Mouse (Mus musculus): ENCODE data around the gene Mknk1. TPM values are rescaled to one million over a fixed set of nuclear protein-coding genes. Genes with fewer than 3 reads are reported as not detected.
A peak's percentile ranks its signal among the peaks of the same experiment; 100 is the strongest.

Mknk1 gene
- total RNA-seq (2021) = 10 to 100 TPM; 33.1 to 38.6 TPM

- intact Hi-C loops (cut with DNase I) = no loop called here
Measured at GRCm38 (mm10) chr4:115838696-115839641, at the start of gene Mknk1. Mknk1 (plus strand) TSS chr4:115839198.

DNA sequence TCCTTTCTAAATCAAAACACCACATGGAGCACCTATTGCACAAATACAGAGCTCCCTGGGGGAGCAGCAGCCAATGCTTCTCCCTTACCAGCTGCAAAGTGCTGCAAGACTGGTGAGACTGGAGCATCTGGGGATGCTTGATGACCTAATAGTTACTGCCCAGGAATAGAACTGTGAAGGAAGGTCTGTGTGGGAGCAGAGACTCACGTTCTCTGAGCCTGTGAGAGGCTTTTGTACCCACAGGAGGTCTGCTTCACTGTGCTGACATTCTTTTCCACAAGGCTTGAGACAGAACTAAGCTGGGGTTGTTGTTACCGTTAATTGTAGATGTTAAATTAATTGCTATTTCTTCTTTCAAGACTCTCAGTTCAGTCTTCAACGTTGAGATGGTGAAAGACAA lies 48.1 kb upstream of the Mknk1 start:
- intact Hi-C loops (cut with DNase I) = no loop called here
- DNase-seq (ENCODE audit: low spot score in 2 of 2) = peak; percentile 20 to 25

More at GRCm38 (mm10) chr4:115838696-115839641, at the start of gene Mknk1:
- peak; percentile 91 to 96 for DNase-seq (ENCODE audit: low spot score in 2 of 2)

- no peak for DNase-seq (ENCODE audit: low spot score in 2 of 2)
Measured at GRCm38 (mm10) chr4:115795360-115795759, 43.6 kb upstream of the Mknk1 start.

GRCm38 (mm10) chr4:115799981-115800380 lies 39.0 kb upstream of the Mknk1 start:
- intact Hi-C loops (cut with DNase I) = no loop called here
- DNase-seq (ENCODE audit: low spot score in 2 of 2) = no peak

More at GRCm38 (mm10) chr4:115795360-115795759, 43.6 kb upstream of the Mknk1 start:
- intact Hi-C loops (cut with DNase I) = no loop called here

GRCm38 (mm10) chr4:115812326-115812725 lies 26.7 kb upstream of the Mknk1 start:
- intact Hi-C loops (cut with DNase I) = no loop called here
- no peak for DNase-seq (ENCODE audit: low spot score in 2 of 2)

- DNase-seq (ENCODE audit: low spot score in 2 of 2) = no peak
- intact Hi-C loops (cut with DNase I) = no loop called here
Measured at GRCm38 (mm10) chr4:115815606-115816005, 23.4 kb upstream of the Mknk1 start.

- DNase-seq (ENCODE audit: low spot score in 2 of 2) = no peak
- intact Hi-C loops (cut with DNase I) = no loop called here
Measured at GRCm38 (mm10) chr4:115820199-115820598, 18.8 kb upstream of the Mknk1 start.

DNA sequence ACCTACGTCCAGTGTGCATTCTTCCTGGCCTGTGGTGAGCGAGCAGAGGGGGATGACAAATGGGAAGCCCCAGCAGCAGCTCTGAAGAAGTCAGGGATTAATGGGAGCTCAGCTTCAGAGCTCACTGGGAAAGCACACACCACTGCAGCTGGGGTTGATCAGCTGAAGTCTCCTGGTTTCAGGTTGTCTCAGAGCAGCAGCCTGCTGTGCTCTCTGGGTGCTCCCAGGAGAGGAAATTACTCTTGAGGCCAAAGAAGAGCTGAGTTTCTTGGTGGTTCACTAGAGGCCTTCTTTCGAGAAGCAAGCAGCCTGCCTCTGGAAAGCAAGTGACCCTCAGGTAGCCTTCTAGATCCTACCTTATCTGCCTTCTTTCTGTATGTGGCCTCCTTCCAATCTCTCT lies 18.1 kb upstream of the Mknk1 start:
- no peak for DNase-seq (ENCODE audit: low spot score in 2 of 2)
- intact Hi-C loops (cut with DNase I) = no loop called here

GRCm38 (mm10) chr4:115821431-115821830 lies 17.6 kb upstream of the Mknk1 start:
- no peak for DNase-seq (ENCODE audit: low spot score in 2 of 2)
- intact Hi-C loops (cut with DNase I) = no loop called here

DNA sequence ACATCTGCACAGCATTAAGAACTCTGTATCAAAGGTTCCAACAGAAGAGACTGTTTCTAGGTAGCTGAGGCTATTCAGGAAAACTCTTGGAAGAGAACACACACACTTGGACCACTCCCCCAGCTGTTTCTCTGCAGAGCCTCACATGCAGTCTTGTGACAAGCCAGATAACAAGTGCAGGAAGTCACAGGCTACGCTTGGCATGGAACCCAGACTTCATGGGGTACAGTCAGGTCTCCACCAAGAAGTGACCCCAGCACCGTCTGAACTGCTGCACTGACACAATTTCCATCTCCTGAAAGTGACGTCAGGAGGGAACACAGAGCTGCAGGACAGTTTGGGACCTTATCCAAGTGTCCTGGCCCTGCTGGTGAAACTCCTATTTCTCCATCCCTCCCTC lies 17.1 kb upstream of the Mknk1 start:
- intact Hi-C loops (cut with DNase I) = no loop called here
- no peak for DNase-seq (ENCODE audit: low spot score in 2 of 2)

DNA sequence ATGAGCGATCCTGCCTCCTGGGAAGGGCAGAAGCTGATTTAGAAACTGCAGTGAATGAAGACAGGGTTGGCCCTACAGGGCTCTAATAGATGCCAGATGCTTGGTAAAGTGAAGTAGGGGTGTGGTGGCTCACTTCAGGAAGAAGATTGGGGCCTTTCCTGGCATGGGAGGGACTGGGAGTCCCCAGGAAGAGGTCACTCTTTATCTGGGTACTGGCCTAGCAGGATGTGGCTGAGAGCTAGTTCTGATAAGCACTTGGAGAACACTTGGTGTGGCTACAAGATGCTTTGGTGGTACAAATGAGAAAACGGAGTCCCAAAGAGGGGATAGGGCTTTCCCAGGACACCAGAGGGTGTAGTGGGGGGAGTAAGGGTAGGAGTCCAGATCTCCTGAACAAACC lies 14.8 kb upstream of the Mknk1 start:
- DNase-seq (ENCODE audit: low spot score in 2 of 2) = no peak

DNA sequence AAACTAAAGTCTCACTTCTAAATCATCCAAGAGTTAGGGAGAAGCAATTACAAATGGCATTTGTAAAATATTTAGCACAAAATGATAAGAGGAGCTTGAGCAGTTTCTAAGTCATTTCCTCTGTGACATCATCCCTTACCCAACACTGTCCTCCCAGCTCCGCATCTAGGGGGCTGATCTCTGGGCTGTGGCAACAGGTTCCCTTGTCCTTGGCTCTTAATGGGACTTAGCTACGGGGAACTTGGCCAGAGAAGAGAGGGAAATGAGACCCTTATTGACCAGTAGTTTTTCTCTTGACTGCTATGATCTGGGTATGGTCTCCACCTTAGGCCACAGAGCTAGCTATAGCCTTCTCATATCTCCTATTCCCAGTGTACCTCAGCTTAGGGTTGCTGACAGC lies 13.7 kb upstream of the Mknk1 start:
- intact Hi-C loops (cut with DNase I) = no loop called here
- no peak for DNase-seq (ENCODE audit: low spot score in 2 of 2)

More for the DNA sequence above, 14.8 kb upstream of the Mknk1 start:
- intact Hi-C loops (cut with DNase I) = no loop called here

- DNase-seq (ENCODE audit: low spot score in 2 of 2) = no peak
- intact Hi-C loops (cut with DNase I) = no loop called here
Measured at GRCm38 (mm10) chr4:115827066-115827465, 11.9 kb upstream of the Mknk1 start.

GRCm38 (mm10) chr4:115827535-115827887 lies 11.5 kb upstream of the Mknk1 start:
- intact Hi-C loops (cut with DNase I) = no loop called here
- no peak for DNase-seq (ENCODE audit: low spot score in 2 of 2)

DNA sequence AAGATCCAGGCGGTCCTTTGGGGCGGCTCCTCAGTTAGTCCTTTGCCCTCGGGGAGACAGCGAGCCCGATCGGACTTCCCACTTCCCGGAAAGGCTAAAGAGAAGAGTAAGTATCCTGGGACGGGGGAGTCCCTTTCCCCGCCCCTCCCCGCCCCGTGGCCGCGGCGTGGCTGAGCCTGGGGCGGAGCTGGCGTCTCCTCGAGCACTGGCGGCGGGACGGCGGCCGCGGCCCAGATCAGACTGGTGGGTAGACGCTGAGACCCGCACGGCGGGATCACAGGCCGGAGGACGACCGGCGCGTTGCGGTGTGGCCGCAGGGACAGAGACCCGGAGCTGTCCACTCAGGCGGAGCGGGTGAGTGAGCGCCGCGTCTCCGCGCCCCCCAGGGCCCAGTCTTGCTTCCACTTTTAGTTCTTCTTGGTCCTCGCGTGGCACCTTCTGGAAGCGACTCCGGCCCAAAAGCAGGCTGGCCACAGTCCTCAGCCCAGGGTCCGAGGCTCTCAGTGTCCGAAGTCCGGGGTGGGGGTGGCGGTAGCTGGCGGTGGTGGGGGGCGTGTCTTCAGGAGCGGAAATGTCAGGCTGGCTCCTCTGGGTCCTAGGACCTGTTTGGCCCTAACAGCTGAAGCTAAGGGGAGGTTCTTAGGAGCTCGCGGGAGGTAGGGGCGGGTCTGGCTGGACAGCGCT lies 11.0 kb upstream of the Mknk1 start, which contains the start of gene Mob3c:
Mob3c (plus strand) TSS at position 205 of the 684 bp plus-strand sequence.
- intact Hi-C loops (cut with DNase I) = no loop called here
- DNase-seq (ENCODE audit: low spot score in 2 of 2) = peak; percentile 49 to 51

DNA sequence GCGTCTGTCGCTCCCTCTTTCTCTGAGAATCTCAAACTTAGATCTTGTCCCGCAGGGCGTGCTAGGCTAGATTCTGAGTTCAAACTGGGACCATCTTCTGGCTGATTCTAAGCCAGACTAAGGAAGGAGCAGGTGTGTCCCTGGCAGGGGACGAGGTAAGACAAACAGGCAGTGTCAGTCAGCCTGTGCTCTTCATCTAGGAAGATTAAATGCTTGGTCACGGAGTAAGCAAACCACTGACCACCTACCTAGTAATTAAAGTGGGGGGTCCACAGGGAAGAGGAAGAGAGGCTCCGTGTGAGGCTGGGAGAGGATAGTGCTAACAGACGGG lies 10.5 kb upstream of the Mknk1 start:
- no peak for DNase-seq (ENCODE audit: low spot score in 2 of 2)
- intact Hi-C loops (cut with DNase I) = no loop called here

DNA sequence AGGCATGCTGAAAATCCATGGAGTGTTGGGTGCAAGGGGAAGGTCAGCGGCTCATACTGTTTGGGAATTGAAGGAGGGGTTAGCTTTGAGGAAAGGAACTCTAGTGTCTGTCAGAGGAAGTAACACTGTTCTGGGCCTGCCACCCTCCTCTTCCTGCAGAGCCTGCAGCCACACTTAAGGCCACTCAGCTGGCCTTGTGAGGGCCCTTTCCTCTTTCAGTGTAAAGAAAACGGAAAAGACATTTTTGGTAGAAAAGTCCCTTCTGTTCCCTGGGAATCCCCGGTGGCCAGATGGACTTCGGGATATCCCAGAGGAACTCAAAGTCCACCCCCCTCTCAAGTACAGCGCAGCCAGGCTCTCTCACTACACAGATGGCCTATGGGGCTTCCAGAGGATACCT lies 8.5 kb upstream of the Mknk1 start:
- intact Hi-C loops (cut with DNase I) = no loop called here
- no peak for DNase-seq (ENCODE audit: low spot score in 2 of 2)

GRCm38 (mm10) chr4:115831221-115831620 lies 7.8 kb upstream of the Mknk1 start:
- intact Hi-C loops (cut with DNase I) = no loop called here

DNA sequence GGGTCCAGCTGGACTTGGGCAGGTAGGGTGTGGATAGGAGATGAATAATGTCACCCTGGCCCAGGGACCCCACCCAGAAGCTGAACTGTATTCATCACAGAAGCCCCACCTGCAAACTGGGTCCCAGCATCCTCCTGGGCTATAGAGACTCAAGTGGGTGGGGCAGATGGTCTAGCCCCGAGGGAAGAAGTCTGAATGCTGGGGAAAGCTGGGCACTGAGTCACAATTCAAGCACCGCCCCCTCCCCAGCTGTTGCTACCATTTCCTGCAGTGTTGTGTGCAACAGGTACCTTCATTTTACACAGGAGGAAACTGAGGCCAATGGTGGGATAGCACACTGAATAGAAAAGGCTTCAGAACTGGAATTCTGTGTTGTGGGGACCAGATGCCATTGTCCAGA lies 7.0 kb upstream of the Mknk1 start:
- peak in 1 of 2 experiments; percentile 43 for DNase-seq (ENCODE audit: low spot score in 2 of 2)
- intact Hi-C loops (cut with DNase I) = no loop called here

More at GRCm38 (mm10) chr4:115831221-115831620, 7.8 kb upstream of the Mknk1 start:
- DNase-seq (ENCODE audit: low spot score in 2 of 2) = no peak

GRCm38 (mm10) chr4:115835576-115835975 lies 3.4 kb upstream of the Mknk1 start:
- intact Hi-C loops (cut with DNase I) = no loop called here

DNA sequence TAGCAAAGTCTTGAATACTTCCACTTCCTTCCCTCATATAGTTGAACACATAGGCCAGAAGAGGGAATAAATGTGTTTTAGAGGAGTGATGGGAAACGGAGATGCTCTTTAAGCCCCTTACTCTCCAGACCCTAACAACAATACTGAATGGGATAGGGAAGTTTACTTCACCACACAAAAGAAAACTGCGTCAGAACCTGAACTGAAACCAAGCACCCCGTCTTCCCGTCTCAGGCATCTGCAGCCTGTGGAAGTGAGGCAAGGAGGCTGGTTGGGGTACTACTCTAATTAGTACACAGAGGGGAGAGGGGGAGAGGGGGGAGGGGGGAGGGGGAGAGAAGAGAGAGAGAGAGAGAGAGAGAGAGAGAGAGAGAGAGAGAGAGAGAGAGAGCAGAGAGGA lies 802 bp upstream of the Mknk1 start:
- intact Hi-C loops (cut with DNase I) = no loop called here

More at GRCm38 (mm10) chr4:115835576-115835975, 3.4 kb upstream of the Mknk1 start:
- no peak for DNase-seq (ENCODE audit: low spot score in 2 of 2)

More for the DNA sequence above, 802 bp upstream of the Mknk1 start:
- DNase-seq (ENCODE audit: low spot score in 2 of 2) = no peak

Data from left cerebral cortex, postnatal 25 days (tissue).